Mouse (Mus musculus) heart, adult 11 months (tissue): ENCODE data around the gene Lrrc74a.

ENCODE experiments used
- DNase-seq: peaks from one replicate; pipeline ENCODE4 v3.0.0; 2022

Lrrc74a gene

DNA sequence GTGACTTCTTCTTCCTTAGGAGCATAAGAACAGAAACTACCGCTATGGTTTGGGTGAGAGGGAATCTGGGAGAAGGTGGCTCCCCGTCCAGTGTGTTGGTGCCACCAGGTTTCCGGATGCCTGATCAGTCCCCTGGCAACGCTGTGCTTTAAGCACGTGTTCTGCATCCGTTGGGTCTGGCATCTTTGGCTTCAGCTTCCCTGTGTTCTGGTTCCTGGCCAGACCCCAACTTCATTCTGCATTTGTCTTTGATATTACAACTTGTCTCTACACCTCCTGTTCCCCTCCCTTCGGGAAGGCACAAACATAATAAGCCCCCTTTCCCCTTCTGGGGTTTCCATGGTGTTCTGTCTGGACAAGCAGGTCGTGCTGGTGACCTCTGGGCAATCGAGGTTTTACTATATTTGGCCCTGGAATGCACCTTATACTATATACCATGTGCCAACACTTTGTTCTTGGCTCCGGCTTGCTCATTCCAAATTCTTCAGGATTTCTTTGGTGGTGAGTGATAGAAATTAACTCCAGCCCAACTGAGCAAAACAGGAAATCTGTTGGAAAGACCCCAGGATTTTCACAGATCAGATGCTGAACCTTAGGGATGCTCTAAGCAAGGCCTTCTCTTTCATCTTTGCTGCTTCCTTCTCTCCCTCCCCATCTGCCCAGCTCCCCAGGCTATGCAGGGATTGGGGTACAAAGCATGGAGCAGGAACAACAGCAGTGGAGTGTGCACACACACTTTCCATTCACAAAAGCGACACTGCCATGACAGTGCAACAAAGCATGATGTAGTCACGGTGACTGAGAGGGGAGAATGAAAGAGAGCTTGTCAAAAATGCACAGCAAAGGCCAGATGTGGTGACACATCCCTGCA is 52.2 kb downstream of the Lrrc74a start:
- DNase-seq, result peak; percentile 92

DNA sequence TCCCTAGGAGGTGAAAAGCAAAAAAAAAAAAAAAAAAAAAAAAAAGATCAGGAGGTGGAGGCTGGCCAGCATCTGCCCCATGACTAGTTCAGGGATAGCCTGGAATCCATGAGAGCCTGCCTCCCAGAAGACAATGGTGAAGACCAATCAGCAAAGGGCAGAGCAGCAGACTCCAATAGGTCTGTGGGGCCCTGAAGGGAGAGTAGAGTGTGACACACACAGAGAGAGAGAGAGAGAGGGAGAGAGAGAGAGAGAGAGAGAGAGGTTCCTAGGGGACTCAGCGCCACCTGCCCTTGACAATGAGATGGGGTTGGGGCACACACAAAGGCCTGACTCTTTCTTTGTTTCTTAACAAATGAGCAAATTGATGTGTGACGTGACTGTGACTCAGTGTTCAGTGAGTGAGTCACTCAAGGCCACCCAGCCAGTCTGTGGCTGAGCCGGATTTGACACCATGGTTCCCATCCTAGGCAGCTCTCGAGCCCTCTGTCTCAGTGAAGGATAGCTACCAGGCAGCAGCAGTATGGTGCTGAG is 52.9 kb downstream of the Lrrc74a start:
- peak; percentile 89 for DNase-seq

DNA sequence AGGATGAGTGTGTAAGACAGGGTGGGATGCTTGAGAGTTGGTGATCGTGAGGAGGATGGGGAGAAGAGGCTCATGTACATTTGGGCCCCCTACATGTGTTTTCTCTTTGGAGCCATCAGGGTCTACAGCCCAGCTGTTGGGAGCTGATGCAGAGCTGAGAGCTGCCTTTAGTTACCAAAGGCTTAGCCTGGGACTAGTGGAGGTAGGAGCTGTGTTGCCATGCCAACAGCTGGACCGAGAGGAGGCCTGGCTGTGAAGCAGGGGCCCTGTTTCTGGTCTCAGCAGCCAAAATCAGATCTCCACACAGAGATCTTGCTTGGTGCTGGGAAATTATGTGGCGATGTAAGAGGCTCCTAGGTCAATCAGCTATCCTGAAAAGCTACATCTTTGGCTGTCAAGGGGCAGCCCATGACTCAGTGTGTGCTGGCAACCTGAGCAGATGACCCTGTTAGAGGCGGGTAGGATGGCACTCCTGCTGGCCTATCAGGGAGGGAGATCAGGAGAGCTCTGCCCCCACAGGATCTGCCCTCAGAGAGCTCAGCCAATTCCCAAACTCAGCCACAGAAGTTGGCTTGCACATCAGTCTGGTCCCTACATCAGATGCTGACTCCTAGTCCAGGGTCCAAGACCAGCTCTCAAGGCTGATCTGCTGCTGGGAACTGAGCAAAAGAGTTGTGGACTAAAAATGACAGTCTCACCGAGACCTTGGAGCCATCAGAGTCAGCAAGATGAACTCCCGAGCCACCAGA is 56.1 kb downstream of the Lrrc74a start:
- DNase-seq, result peak; percentile 90

DNA sequence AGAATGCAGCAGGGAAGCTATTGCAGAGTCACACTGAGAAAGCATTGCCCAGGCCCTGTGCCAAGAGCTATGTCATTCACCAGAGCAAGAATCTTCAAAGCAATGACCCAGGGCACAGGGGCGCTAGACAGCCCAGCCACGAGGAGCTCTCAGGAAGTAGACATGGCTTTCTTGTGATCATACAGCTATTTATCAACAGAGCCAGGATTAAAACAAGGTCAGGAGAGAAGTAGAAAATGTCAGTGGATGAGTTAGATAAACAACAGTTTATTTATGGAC is 56.6 kb downstream of the Lrrc74a start:
- peak; percentile 96 for DNase-seq

DNA sequence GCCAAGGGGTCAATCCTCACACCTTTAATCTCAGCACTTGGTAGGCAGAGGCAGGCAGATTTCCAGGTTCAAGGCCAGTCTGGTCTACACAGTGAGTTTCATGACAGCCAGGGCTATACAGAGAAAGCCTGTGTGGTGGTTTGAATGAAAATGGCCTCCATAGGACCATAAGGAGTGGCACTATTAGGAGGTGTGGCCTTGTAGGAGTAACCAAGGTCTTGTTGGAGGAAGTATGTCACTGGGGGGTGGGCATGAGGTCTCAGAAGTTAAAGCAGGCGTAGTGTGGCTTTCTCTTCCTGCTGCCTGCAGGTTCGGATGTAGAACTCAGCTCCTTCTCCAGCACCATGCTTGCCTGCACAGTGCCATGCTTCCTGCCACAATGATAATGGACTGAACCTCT is 57.8 kb downstream of the Lrrc74a start:
- peak; percentile 86 for DNase-seq

DNA sequence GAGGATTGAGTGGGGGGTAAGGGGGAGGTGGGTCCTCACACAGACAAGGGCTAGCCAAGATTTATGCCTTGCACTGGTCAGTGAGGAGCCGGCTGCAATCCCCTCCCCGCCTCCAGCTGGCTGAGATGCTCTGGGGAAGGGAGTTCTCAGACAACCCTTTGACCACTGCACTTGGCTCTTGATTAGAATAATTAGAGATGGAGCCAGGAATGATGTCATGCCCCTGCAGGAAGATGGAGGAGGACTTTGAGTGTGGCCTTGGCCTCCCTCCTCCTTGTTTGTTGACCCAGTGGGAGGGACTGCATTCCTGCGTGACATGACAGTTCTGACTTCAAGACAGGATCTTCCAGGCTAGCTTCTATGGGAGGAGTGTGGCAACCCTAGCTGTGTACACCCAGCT is 59.7 kb downstream of the Lrrc74a start:
- DNase-seq, result peak; percentile 99

DNA sequence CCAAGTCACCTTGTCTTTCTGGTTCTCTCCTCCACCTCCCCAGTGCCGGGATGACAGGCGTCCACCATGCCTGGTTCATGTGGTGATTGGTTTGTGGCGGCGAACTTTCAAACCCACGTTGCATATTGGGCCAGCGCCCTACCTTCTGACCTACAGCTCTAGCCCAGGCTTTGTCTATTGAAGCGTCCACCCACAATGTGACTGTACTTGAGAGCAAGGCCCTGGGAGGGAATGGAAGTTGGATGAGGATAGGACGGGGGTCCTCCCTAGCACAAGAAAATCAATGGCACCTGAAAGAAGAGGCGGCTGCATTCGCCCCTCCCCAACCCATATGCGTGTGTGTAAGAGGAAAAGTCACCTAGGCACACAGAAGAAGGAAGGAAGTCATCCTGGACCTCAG is 60.2 kb downstream of the Lrrc74a start:
- DNase-seq, result peak; percentile 95

DNA sequence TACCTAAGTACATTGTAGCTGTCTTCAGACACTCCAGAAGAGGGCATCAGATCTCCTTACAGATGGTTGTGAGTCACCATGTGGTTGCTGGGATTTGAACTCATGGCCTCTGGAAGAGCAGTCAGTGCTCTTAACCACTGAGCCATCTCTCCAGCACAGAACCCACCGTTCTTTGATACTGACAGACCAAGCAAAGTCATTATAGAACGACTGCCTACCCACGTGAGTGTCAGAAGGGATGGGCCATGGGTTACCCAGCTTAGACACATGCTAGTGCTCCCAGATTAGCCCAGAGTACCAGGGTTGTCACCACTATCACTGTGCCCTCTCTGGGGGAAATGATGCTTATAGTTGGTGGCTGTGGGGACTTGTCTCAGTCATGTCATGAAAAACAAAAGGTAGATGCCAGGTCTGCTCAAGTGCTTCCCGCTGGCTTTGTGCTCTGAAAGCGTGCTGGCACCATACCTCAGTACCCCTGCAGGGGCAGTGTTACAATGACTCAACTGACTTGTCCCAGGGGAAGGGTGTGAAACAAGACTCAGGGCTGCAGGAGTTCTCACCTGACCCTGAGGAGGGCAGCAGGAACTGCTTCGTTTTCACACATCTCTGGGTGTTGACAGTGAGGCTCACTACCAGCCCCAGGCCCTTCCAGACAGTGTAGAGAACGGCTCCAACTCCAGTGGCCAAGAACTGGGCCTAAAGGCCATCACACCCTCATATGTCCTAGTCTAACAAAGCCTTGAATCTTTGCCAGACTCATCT is 61.1 kb downstream of the Lrrc74a start:
- peak; percentile 90 for DNase-seq

DNA sequence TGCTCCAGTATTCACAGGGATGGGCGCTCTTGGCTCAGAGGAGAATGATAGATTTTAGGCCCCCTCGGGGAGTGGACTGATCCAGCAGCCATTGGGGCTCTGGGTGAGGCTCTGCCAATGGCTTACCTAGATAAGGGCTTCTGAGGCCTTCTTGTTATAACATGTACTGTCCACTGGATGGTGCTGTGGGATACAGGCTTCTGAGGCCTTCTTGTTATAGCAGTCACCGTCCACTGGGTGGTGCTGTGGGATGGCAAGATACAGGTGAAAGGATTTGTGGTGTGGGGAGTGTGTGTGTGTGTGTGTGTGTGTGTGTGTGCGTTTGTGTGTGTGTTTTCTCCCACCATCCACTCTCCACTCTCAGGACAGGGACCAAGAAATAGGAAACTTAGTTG is 61.7 kb downstream of the Lrrc74a start:
- peak; percentile 98 for DNase-seq

DNA sequence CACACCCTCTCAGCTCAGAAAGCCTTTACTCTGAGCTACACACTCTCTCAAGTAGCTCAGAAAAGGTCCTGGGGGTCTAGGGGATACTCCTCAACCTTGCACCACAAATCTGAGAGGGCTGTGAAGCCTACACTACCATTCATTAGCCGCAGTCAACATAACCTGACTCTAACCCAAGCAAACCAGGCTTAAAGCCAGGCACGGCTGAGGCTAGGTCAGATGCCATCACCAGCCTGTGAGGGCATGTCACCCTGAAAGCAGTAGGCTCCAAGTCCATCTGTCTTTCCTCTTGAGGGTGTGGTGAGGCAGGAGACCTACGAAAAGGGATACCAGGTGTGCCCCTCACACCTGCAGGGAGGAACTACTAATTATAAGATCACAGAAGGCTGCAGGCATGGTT is 62.2 kb downstream of the Lrrc74a start:
- DNase-seq, result peak; percentile 91

DNA sequence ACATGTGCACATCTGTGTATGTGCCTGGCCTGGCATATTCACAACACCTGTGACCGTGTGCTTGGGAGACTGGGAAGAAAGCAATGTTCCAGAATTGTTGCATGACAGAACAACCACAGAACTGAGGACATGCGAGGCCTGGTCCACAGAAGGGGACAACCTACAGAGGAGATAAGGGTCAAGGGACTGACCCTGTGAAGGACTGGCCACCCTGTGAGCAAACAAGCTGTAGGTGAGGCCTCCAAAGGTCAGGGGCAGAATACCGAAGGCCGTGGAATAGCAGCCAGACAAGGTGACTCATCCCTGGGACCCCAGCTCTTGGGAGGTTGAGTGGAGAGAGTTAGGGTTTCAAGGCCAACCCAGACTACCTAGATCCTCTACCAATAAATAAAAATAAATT is 63.6 kb downstream of the Lrrc74a start:
- DNase-seq, result peak; percentile 91

DNA sequence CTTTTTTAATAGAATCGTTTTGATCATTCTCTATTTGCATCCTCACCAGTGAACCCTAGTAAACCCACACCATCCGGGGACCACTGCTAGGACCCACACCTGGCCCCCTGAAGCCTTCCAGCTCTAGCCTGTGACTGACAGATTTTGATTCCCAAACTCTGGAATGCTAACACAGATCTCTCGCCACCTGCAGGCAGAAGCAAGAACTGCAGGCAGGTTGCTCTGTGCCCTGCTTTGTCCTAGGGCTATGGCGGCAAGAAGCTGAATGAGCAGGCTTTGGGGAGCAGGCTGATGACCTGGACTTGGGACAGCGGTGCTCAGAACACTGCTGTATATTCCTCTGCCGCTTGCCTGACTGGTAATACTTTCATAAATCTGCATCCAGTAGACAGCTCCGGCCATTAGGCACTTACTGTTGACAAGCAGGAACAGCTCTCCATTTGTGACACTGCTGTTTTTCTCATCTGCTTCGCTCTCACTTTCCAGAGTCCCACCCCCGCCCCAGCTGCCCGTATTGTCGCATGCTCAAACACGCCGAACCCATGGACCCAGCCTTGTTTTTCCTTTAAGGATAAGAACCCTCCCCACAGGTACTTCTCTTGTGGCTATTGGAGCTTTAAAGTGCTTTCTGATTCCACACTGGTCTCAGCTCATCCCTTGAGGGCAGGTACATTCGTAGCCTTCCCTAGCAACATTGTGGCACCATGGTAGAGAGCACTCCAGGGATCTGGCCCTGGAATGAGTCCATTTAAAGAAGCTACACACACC is 64.8 kb downstream of the Lrrc74a start:
- peak; percentile 98 for DNase-seq

DNA sequence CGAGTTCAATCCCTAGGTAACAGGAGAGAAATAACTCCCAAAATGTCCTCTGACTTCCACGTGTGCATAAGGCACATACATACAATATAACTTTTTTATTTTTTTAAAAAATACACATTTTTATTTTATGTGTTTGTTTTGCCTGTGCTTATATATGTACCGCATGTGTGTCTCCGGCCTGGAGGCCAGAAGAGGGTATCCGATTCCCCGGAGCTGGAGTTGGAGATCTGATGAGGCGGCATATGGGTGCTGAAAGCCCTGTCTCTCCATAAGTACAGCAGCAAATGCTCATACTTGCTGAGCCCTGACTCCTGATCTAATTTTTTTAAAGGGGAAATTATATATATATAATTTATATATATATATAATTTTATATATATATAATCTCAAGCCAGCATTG is 65.6 kb downstream of the Lrrc74a start:
- no peak for DNase-seq

DNA sequence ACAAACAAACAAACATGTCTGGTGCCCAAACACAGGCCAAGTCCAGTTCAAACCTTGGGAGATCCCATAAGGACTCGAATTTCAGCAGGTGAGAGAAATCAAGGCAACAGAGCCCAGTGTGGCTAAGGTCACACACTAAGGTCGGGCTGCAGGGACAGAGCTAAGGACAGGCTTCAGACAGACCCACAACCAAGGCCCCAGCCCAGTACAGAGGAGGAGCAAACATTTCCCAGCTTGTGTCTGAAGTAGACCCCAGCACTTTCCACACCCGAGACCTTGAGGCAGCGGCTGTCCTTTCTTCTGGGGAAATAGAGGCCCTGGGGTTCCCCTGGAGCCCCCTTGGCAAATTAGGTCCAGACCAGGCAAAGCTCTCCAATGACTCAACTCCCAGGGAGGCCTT is 66.2 kb downstream of the Lrrc74a start:
- DNase-seq, result peak; percentile 96

DNA sequence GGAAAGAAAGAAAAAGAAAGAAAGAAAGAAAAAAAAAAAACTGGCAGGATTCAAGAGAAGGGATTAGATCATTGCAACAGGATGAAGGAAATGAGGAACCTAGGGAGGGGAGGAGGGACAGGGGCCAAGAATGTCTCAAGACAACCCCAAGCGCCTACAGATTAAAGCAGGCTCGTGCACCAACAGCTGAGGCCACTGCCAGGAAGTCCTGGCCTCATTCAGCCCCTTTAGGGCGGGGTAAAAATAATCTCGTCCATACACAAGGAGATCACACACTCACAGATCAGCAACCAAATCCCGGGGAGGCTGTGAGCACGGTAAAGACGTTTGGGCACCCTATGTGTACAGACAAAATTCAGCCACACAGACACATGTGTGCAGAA is 66.6 kb downstream of the Lrrc74a start:
- DNase-seq, result peak; percentile 99

DNA sequence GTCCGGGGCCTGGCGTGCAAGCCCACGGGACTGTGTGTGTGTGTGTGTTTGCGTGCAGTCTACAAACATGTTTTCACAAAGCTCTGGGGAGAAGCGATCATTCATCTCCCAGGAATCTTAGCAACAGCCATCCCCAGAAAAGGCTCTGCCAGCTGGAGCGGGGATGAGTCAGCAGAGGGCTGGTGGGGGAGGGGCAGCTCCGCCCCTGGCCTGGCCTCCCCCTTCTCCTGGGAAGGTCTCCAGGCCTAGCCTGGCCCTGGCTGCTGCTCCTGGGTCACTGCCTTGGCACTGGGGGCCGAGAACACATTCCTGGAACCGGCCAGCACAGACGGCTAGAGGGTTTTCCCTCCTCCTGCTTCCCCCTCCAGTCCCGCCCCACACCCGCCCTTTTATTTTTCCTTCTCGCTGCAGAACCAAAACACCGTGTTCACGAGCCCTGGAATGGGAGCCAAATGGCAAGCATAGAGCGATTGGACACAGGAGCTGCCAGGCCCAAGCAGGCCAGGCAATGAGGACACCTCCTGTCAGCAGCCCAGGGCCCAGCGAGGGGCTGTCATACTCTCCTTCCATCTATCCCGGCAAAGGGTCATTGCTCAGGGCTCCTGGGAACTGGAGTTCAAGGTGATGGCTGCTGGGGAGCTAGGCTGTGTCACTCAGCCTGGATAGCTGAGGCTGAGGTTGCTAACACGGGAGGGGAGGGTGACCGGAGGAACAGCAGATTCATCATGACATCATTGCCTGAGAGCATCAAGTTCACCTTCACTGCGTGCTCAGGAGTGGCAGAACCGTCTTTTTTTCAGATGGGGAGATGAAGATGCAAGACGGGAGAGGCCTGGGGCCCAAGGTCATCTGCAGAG is 67.2 kb downstream of the Lrrc74a start:
- peak; percentile 100 for DNase-seq

DNA sequence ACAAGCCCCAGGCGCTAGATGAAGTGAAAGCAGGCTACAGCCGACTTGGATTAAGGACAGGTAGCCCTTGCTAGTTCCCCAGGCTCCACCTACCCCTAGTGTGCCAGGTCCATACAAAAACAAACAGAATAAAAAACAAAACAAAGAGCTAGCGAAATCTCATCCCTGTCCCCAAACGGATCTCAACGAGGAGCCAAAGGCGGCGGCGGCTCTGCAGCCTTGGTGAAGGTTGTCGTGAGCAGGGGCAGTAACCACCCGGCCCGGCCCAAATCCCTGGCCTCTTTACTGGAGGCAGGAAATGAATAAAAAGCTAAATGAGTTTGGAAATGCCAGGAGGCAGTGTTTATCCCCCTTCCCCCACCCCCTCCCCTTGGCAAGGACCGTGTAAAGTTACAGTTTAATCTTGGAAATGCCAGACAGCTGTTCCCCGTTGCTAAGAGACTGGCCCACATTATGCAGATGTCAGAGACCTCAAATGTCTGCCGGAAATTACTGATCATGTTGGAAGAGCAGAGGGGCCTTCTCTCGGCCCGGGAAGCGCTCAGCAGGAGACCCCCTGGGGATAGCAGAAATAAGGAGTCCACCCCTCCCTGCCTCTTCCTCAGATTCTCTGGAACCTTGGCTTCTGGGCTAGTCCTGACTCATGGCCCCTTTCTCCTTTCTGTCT is 68.0 kb downstream of the Lrrc74a start:
- DNase-seq, result peak; percentile 98

DNA sequence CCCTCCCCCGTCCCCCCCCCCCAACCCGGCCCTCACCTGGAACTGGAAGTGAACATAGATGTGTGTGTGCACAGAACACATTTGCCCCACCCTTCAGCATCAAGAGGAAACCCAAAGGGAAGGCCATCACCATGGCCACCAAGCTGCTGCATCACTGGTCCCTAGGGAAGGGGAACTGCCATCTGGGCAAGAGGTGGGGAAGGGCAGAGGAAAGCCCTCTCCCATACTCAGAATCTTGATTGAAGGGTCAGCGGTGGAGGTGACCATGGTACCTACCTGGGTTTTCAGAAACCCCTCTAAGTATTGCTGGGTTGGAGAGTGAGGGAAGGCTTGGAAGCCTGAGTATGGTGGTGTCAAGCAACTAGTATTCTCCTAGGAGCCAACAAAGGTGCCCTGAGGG is 68.7 kb downstream of the Lrrc74a start:
- DNase-seq, result peak; percentile 94

DNA sequence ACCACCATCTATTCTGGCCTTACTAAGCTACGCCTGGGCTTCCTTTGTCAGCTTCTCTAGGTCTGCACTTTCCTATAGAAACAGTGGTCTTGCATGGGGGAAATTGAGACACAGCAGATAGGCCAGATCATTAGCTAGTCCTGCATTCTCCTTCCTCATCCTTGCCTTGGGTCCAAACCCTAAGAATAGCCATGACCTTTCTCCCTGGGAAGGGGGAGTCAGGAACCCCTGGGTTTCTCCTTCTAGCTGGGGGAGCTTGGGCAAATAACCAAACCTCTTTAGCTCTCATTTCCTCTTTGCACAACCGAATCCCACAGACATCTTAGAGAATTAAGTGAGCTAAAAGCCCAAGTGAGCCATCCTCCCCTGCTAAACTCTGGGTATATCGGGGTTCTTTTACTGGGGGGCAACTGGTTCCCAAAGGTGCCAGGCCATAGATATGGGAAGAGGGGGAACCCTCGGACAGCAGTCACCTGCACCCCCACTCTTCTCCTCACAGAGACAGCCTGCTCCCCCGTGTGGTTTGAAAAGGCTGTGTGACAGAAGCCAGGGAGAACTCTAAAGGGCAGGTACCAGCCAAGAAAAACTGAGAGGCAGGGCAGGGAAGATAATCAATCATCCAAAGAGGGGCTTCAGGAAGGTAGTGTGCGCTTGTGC is 69.6 kb downstream of the Lrrc74a start:
- DNase-seq, result peak; percentile 96

DNA sequence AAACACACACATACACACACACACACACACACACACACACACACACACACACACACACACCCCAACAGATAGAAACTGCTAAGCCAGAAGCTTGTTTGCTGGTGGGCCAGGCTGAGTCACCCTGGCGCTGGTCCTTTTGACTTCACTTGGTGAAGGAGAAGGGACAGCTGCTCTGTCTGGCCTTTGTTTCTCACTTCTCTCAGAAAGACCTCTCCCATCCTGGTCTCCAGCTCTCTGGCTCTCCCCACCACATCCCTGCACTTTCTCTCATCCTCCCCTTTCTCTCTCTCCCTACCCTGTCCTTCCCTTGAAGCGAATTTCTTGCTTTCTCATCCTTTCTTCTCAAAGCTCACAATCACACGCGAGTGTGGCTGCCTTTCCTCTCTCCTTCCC is 70.1 kb downstream of the Lrrc74a start:
- peak; percentile 97 for DNase-seq

DNA sequence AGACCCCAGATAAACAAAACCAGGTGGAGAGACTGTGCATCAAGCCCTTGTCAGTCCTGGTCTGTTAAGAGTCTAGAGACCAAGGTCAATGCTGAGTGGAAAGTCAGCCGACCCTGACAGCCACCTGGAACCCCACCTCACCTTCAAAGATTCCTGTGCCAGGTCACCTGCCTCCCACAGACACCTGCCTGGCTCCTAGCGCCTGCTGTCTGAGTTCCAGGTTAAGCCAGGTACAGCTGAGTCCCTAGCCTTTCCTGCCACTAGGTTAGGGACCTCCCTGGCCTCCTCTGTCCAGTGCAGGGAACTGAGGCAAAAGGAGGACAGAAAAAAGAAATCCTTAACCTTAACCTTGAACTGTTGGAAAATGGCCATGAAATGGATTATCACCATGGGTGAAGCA is 70.7 kb downstream of the Lrrc74a start:
- peak; percentile 90 for DNase-seq
